Mouse (Mus musculus) heart, postnatal 0 days (tissue): ENCODE results near the gene Ifnl2. TPM values are rescaled to one million over a fixed set of nuclear protein-coding genes. Genes with fewer than 3 reads are reported as not detected.
A peak's percentile ranks its signal among the peaks of the same experiment; 100 is the strongest.
"Not testable (repeated sequence)": the region's sequence is repeated elsewhere in the genome, so short reads cannot be mapped to it uniquely, and the experiment has no call there.

Experiments
- ATAC-seq: fragments of 200-750 bp; cut with Nextera tagmentation; 2 replicates; pipeline ENCODE4 v1.8.0; 2017; ENCODE audit warnings: low read depth, moderate number of reproducible peaks, moderate library complexity; ENCODE audit not compliant: insufficient read depth
- DNase-seq: peaks from one replicate; pipeline ENCODE4 v3.0.0-alpha.2; 2016; ENCODE audit warnings: low spot score
- H3K27ac ChIP-seq: fragments of 300-500 bp; sonication (generic); 2 replicates; pipeline ENCODE4 v1.5.1; 2014; ENCODE audit warnings: low read depth, mild to moderate bottlenecking
- H3K27me3 ChIP-seq: fragments of 300-500 bp; sonication (generic); 2 replicates; pipeline ENCODE4 v1.6.1; 2014; ENCODE audit warnings: low read length, mixed read lengths; ENCODE audit not compliant: control insufficient read depth, insufficient read depth
- H3K36me3 ChIP-seq: fragments of 300-500 bp; sonication (generic); replicated peaks from 2 replicates; pipeline ENCODE4 v1.6.1; 2014; ENCODE audit warnings: low read length, mixed read lengths; ENCODE audit not compliant: control insufficient read depth, insufficient read depth
- H3K4me1 ChIP-seq: fragments of 300-500 bp; sonication (generic); 2 replicates; pipeline ENCODE4 v1.6.1; 2014; ENCODE audit warnings: antibody characterized with exemption; ENCODE audit not compliant: control insufficient read depth, insufficient read depth
- H3K4me2 ChIP-seq: fragments of 300-500 bp; sonication (generic); 2 replicates; pipeline ENCODE4 v1.6.1; 2014; ENCODE audit warnings: low read depth, mild to moderate bottlenecking, low read length, moderate library complexity
- H3K4me3 ChIP-seq: fragments of 300-500 bp; sonication (generic); 2 replicates; pipeline ENCODE4 v1.5.1; 2014; ENCODE audit warnings: low read depth, low read length
- H3K9ac ChIP-seq: fragments of 300-500 bp; sonication (generic); replicated peaks from 2 replicates; pipeline ENCODE4 v1.6.1; 2014; ENCODE audit warnings: low read depth, low read length, mixed read lengths
- H3K9me3 ChIP-seq: fragments of 300-500 bp; sonication (generic); replicated peaks from 2 replicates; pipeline ENCODE4 v1.6.1; 2016; ENCODE audit warnings: low read length; ENCODE audit not compliant: control insufficient read depth
- CTCF ChIP-seq: IDR thresholded peaks from 2 replicates; pipeline ENCODE4 v1.5.1; 2016; ENCODE audit warnings: antibody characterized with exemption, control low read depth, low read depth
- EP300 ChIP-seq: IDR thresholded peaks from 2 replicates; pipeline ENCODE4 v1.6.1; 2016; ENCODE audit warnings: antibody characterized with exemption, low read depth
- WGBS: fragments of 180-500 bp; shearing (Covaris S2); extraction: QIAGEN DNeasy Blood & Tissue Kit; methylation state at CpG from one replicate; pipeline ENCODE4 v1.1.7; 2014; 5-methylcytosine and 5-hydroxymethylcytosine counted together
- polyA plus RNA-seq: library from polyadenylated mRNA; unstranded; fragments of >200 nt; fragmentation: Nextera tagmentation; extraction: Ambion mirVana; gene quantifications from 2 replicates; pipeline ENCODE4 v1.2.1, GENCODE M21; 2015
- total RNA-seq: library from RNA; depleted of rRNA; stranded (reverse); fragments of >200 nt; gene quantifications from 2 replicates; pipeline ENCODE4 v1.2.3, GENCODE M21; 2014; ENCODE audit warnings: low replicate concordance

Ifnl2 gene
- total and polyA plus RNA-seq, 2 experiments from 2014 or later = not detected

DNA sequence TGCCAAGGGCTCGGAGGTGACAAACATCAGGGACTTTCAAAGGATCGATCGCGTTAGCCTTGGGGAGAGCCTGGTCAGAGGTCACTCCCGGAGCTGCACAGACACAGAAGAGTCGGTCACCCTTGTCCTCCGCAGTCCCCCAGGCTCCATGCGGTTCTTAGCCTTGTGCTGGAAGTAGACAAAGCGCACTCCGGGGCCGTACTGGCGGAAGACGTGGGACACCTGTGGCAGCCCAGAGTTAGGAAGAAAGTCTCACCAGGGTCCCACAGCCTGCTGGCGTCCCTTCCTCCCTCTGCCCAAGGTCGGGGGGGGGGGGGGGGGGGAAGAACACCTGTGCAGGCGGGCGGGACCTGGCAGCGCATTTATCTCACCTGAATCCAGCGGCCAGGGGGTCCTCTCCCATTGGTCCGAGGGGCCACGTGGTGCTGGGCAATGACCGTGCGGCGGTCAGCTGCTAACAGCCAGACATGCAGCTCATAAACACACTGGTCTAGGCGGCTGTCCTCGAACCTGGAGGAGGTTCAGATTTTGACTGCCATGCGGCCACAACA lies 33.9 kb upstream of the Ifnl2 start:
- Histone ChIP-seq H3K4me3 (no peak overlapping the region), H3K27ac (no peak overlapping the region), H3K4me2 (peak overlapping the region; percentile 18; the same call in 1 of the 2 replicates), H3K9ac (no peak overlapping the region), H3K36me3 (no peaks in the 10 kb centered on the region), H3K4me1 (peaks cover 4% of the 10 kb centered on the region; the same call in 1 of the 2 replicates), H3K27me3 (peaks cover 47% of the 10 kb centered on the region), H3K9me3 (no peaks in the 10 kb centered on the region)
- ATAC-seq (no peak), DNase-seq (no peak)
- WGBS = 10% methylated on average over 25 of the region's 27 CpGs
- no peak for TF ChIP-seq CTCF
- no peak for TF ChIP-seq EP300

DNA sequence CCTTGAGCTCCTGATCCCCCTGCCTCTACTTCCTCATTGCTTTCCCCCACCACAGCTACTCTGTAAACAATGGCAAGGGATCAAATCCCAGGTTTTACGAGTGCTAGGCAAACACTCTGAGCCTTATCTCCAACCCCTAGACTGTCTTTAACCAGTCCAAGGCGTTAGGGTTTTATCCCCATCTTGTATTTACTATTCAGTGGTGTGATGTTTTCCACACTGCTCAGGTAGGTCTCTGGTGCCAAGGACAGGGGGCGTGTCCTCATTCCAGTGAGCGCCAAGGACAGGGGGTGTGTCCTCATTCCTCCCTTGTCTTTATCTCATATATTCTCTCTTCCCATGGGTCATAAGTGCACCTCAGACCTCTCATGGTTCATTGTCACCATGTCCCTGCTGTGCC lies 30.3 kb upstream of the Ifnl2 start, which contains the start of gene Sycn:
Gene Sycn, plus strand, starts transcription at position 360 of the 400 bp plus-strand sequence.
- no peaks in the 10 kb centered on the region for H3K9me3 ChIP-seq
- no peak within 1 kb of the TSS for H3K9ac ChIP-seq
- DNase-seq (no peak), ATAC-seq (no peak)
- no peak within 1 kb of the TSS for H3K4me3 ChIP-seq
- H3K27me3 ChIP-seq = peaks cover 22% of the 10 kb centered on the region
- peaks cover 4% of the 10 kb centered on the region; the same call in 1 of the 2 replicates for H3K4me1 ChIP-seq
- no peak within 1 kb of the TSS for H3K27ac ChIP-seq
- 50% methylated on average over 4 of the region's 4 CpGs for WGBS
- no peaks in the 10 kb centered on the region for H3K36me3 ChIP-seq
- no peak within 1 kb of the TSS for H3K4me2 ChIP-seq
- TF ChIP-seq EP300 = no peak
- TF ChIP-seq CTCF = no peak

DNA sequence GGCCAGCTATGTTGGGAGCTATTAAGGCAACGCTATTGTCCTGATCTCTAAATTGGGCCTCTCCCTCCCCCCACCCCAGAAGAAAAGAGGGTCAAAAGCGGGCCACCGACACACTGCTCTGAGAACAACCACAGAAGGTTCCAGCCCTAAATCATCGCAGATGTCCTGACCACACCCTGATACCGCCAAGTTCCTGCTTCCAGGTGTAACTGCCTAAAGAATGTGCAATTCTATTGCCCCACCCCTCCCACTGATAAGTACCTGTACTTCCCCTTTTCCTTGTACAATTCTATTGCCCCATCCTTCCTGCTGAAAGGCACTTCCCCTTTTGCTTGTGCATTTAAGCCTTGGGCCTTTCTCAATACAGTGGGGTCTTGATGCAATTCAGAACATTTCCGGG lies 28.6 kb upstream of the Ifnl2 start:
- not testable (repeated sequence) for H3K27me3 ChIP-seq, DNase-seq, H3K4me3 ChIP-seq, H3K9ac ChIP-seq, H3K36me3 ChIP-seq, ATAC-seq, H3K27ac ChIP-seq, H3K4me1 ChIP-seq, H3K4me2 ChIP-seq, H3K9me3 ChIP-seq
- WGBS = 89% methylated on average over 6 of the region's 6 CpGs

DNA sequence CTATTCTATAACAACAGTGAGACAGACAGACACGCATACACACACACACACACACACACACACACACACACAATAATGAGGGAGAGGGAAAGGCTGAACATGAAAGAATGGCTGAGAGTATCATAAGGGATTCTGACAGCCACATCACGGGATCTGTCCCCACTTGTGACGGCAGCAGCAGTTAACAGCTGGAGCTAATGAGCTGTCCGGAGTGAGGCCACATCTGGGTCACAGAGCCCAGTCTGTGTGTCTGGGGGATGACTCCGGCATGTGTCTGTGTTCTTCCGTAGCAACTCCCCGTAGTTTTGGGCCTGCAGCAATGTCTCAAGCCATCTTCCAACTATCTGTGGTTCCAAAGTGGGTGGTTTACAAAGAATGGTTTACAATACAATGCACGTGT lies 21.8 kb upstream of the Ifnl2 start:
- Histone ChIP-seq H3K9me3 (no peaks in the 10 kb centered on the region), H3K4me3 (no peak overlapping the region), H3K4me1 (no peaks in the 10 kb centered on the region), H3K9ac (no peak overlapping the region), H3K4me2 (no peak overlapping the region), H3K36me3 (no peaks in the 10 kb centered on the region), H3K27ac (no peak overlapping the region), H3K27me3 (peaks cover 4% of the 10 kb centered on the region; the same call in 1 of the 2 replicates)
- WGBS = 73% methylated on average over 8 of the region's 8 CpGs
- TF ChIP-seq EP300 (no peak), CTCF (no peak)
- ATAC-seq = no peak
- no peak for DNase-seq

DNA sequence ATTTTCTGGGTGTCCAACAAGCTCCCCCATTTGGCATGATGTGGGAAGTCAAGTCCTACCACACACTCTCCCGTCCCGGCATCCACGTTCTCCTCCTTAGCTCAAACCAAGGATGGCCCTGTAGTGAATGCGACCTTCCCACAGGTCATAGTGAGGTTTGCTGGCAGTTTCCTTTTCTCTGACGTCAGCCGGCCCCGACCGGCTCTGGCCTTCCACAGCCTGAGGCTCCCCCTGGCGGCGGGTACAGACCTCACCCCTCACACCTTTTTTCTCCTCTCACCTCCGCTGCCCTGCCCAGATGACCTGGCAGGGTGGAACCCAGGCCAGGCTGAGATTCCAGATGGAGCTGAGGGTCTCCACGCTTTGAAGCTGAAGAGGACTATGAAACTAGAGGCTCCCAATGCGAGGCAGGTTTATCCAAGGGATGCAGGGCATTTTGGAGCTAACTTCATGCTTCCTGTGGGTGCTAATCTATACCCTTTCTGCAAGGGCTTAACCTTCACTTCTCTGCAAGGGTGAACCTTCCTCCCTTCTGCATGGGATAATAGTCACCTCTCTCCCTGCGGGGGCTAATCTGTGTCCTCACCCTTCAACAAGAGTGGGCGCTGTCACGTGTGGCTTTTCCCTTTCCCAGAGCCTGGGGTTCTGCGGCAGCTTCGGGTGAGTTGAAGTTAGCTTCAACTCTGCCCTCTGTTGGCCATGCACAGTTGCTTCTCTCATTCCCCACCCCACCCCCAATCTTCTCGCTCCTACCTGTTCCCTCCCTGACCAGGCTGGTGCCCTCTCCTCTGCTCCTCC lies 17.9 kb upstream of the Ifnl2 start:
- H3K9ac ChIP-seq = no peak overlapping the region
- WGBS = 5% methylated on average over 19 of the region's 19 CpGs
- H3K9me3 ChIP-seq = no peaks in the 10 kb centered on the region
- H3K4me3 ChIP-seq = no peak overlapping the region
- H3K4me1 ChIP-seq = no peaks in the 10 kb centered on the region
- H3K27ac ChIP-seq = no peak overlapping the region
- peak; percentile 64 for DNase-seq
- H3K27me3 ChIP-seq = peaks cover 4% of the 10 kb centered on the region; the same call in 1 of the 2 replicates
- no peak overlapping the region for H3K4me2 ChIP-seq
- TF ChIP-seq CTCF (peak; percentile 72), EP300 (no peak)
- peak; percentile 84 for ATAC-seq
- no peaks in the 10 kb centered on the region for H3K36me3 ChIP-seq

DNA sequence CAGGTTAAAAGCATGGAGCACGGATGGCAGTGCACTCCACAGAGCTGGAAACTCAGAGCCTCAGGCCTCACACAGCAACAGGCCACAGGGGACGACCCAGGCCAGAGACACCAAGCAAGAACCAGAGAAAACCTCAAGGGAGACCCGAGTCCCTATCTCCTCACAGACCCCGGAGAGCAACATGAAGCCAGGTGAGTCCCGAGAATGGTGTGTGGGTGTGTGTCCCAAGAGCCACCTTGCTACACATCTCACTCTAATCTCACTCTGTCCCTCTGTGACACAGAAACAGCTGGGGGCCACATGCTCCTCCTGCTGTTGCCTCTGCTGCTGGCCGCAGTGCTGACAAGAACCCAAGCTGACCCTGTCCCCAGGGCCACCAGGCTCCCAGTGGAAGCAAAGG lies 12.3 kb upstream of the Ifnl2 start, which contains the start of gene Ifnl3:
Gene Ifnl3, plus strand, starts transcription at position 301 of the 400 bp plus-strand sequence.
- H3K4me3 ChIP-seq, H3K27me3 ChIP-seq, DNase-seq, H3K9ac ChIP-seq, H3K9me3 ChIP-seq, H3K36me3 ChIP-seq, H3K4me2 ChIP-seq, ATAC-seq, H3K27ac ChIP-seq, H3K4me1 ChIP-seq: not testable (repeated sequence)
- WGBS = 55% methylated on average over 4 of the region's 6 CpGs
